Mouse (Mus musculus) embryonic facial prominence, embryonic 10.5 days (tissue): ENCODE measurements at regions not wholly inside any gene's neighbourhood (a gene's known extent, or its start where the extent isn't known, plus 50 kb on each side); places are given as distances from the start of the nearest gene placed in this dataset.

Source experiments
- DNase-seq: peaks from one replicate; pipeline ENCODE4 v3.0.0-alpha.2; 2017; ENCODE audit warnings: low spot score
- H3K27ac ChIP-seq: fragments of 300-500 bp; sonication (generic); replicated peaks from 2 replicates; pipeline ENCODE4 v1.5.1; 2016; ENCODE audit warnings: mild to moderate bottlenecking
- H3K27me3 ChIP-seq: fragments of 300-500 bp; sonication (generic); replicated peaks from 2 replicates; pipeline ENCODE4 v1.6.1; 2016; ENCODE audit warnings: low read depth, mild to moderate bottlenecking; ENCODE audit not compliant: poor library complexity, severe bottlenecking
- H3K36me3 ChIP-seq: fragments of 300-500 bp; sonication (generic); replicated peaks from 2 replicates; pipeline ENCODE4 v1.6.1; 2016; ENCODE audit warnings: mild to moderate bottlenecking, moderate library complexity
- H3K4me1 ChIP-seq: fragments of 300-500 bp; sonication (generic); 2 replicates; pipeline ENCODE4 v1.6.1; 2016
- H3K4me3 ChIP-seq: fragments of 300-500 bp; sonication (generic); 2 replicates; pipeline ENCODE4 v1.5.1; 2016; ENCODE audit warnings: mild to moderate bottlenecking, moderate library complexity
- H3K9me3 ChIP-seq: fragments of 300-500 bp; sonication (generic); 2 replicates; pipeline ENCODE4 v1.6.1; 2016; ENCODE audit warnings: mild to moderate bottlenecking
- WGBS: fragments of 180-500 bp; shearing (Covaris S2); methylation state at CpG from one replicate; pipeline ENCODE4 v1.1.7; 2016; 5-methylcytosine and 5-hydroxymethylcytosine counted together

- H3K27ac ChIP-seq, result no peak overlapping the region
- no peaks in the 10 kb centered on the region for H3K27me3 ChIP-seq
- H3K4me1 ChIP-seq, result no peaks in the 10 kb centered on the region
- H3K36me3 ChIP-seq, result no peaks in the 10 kb centered on the region
- no peak overlapping the region for H3K4me3 ChIP-seq
- no peaks in the 10 kb centered on the region for H3K9me3 ChIP-seq
- 90% methylated on average over 7 of the region's 7 CpGs for WGBS
- no peak for DNase-seq
Measured at GRCm38 (mm10) chr14:87902416-87902815, 486.0 kb downstream of the Tdrd3 start.
